Mouse (Mus musculus) hindbrain, embryonic 13.5 days (tissue): ENCODE results near the gene Upf2. TPM values are rescaled to one million over a fixed set of nuclear protein-coding genes. Genes with fewer than 3 reads are reported as not detected.

Experiments used
- ATAC-seq: fragments of 200-750 bp; cut with Nextera tagmentation; 2 replicates; pipeline ENCODE4 v1.8.0; 2017; ENCODE audit warnings: moderate TSS enrichment; ENCODE audit not compliant: low FRiP score
- H3K27ac ChIP-seq: fragments of 300-500 bp; sonication (generic); 2 replicates; pipeline ENCODE4 v1.5.1; 2015; ENCODE audit warnings: inconsistent platforms, mild to moderate bottlenecking, moderate library complexity
- H3K27me3 ChIP-seq: fragments of 300-500 bp; sonication (generic); 2 replicates; pipeline ENCODE4 v1.6.1; 2015; ENCODE audit warnings: mild to moderate bottlenecking, inconsistent platforms
- H3K36me3 ChIP-seq: fragments of 300-500 bp; sonication (generic); 2 replicates; pipeline ENCODE4 v1.6.1; 2015; ENCODE audit warnings: mild to moderate bottlenecking, inconsistent platforms
- H3K4me1 ChIP-seq: fragments of 300-500 bp; sonication (generic); replicated peaks from 2 replicates; pipeline ENCODE4 v1.6.1; 2015; ENCODE audit warnings: inconsistent platforms
- H3K4me2 ChIP-seq: fragments of 300-500 bp; sonication (generic); 2 replicates; pipeline ENCODE4 v1.6.1; 2015; ENCODE audit warnings: inconsistent platforms, mild to moderate bottlenecking, moderate library complexity
- H3K4me3 ChIP-seq: fragments of 300-500 bp; sonication (generic); 2 replicates; pipeline ENCODE4 v1.5.1; 2015; ENCODE audit warnings: mild to moderate bottlenecking, inconsistent platforms
- H3K9ac ChIP-seq: fragments of 300-500 bp; sonication (generic); 2 replicates; pipeline ENCODE4 v1.6.1; 2015; ENCODE audit warnings: mild to moderate bottlenecking, inconsistent platforms
- H3K9me3 ChIP-seq: fragments of 300-500 bp; sonication (generic); 2 replicates; pipeline ENCODE4 v1.6.1; 2016; ENCODE audit warnings: inconsistent platforms
- WGBS: fragments of 180-500 bp; shearing (Covaris S2); methylation state at CpG from one replicate; pipeline ENCODE4 v1.1.7; 2015; 5-methylcytosine and 5-hydroxymethylcytosine counted together
- polyA plus RNA-seq: library from polyadenylated mRNA; unstranded; fragments of >200 nt; fragmentation: Nextera tagmentation; extraction: Ambion mirVana; gene quantifications from 2 replicates; pipeline ENCODE4 v1.2.1, GENCODE M21; 2015

Upf2 gene
- polyA plus RNA-seq, 1 experiment from 2014 or later = 10.1 TPM

DNA sequence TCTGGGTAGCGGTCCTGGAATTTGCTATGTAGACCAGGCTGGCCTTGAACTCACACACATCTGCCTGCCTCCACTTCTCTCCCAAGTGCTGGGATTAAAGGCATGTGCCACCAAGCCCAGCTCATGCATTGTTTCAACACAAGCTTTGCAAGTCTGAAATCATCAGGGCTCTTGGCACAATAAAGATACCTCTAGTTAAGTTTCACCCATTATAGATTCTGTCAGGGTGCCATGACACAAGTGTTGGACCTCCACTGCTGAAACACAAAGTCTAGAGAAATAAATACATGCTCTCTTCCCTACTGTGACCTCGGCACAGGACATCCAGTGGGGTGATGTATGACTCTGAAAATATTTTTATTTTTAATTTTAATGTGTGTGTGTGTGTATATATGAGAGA, 154.2 kb downstream of the Upf2 start:
- 92% methylated on average over 2 of the region's 2 CpGs for WGBS
- Histone ChIP-seq H3K27me3 (peaks cover 21% of the 10 kb centered on the region), H3K9ac (no peak overlapping the region), H3K27ac (no peak overlapping the region), H3K4me1 (peaks cover 5% of the 10 kb centered on the region), H3K36me3 (no peaks in the 10 kb centered on the region), H3K4me2 (no peak overlapping the region), H3K4me3 (no peak overlapping the region), H3K9me3 (no peaks in the 10 kb centered on the region)
- ATAC-seq = no peak

Other genes starting within 250 kb of the Upf2 start
- 3.5 and 3.6 TPM in 2 replicates for gene Camk1d, start 237.0 kb upstream of the Upf2 start, polyA plus RNA-seq
- gene Nudt5, start 106.5 kb upstream of the Upf2 start, polyA plus RNA-seq = 28.8 and 30.8 TPM in 2 replicates
- gene Cdc123, start 106.3 kb upstream of the Upf2 start, polyA plus RNA-seq = 323 and 334 TPM in 2 replicates
- gene Gm13199, start 88.5 kb upstream of the Upf2 start, polyA plus RNA-seq = 0.71 and 1.0 TPM in 2 replicates
- gene Sec61a2, start 56.0 kb upstream of the Upf2 start, polyA plus RNA-seq = 98.1 and 101 TPM in 2 replicates
- gene Dhtkd1, start 8.7 kb upstream of the Upf2 start, polyA plus RNA-seq = 7.1 and 7.4 TPM in 2 replicates
- gene Proser2, start 178.7 kb downstream of the Upf2 start, polyA plus RNA-seq = 5.7 and 5.8 TPM in 2 replicates